Mouse (Mus musculus) neural tube, postnatal 0 days (tissue): ENCODE results near the gene Pi16. TPM values are rescaled to one million over a fixed set of nuclear protein-coding genes. Genes with fewer than 3 reads are reported as not detected.

ENCODE experiments used
- polyA plus RNA-seq: library from polyadenylated mRNA; unstranded; fragments of >200 nt; fragmentation: Nextera tagmentation; extraction: Ambion mirVana; gene quantifications from 2 replicates; pipeline ENCODE4 v1.2.1, GENCODE M21; 2015

Pi16 gene
- polyA plus RNA-seq, result 4.7 TPM in 2 replicates

GRCm38 (mm10) chr17:29317380-29317779 lies at the start of gene Pi16:
Gene Pi16 (plus strand): TSS chr17:29317680.

GRCm38 (mm10) chr17:29268682-29269348 lies 48.7 kb upstream of the Pi16 start, which contains the start of gene BC004004:
Gene BC004004 (plus strand): TSS chr17:29268788.

GRCm38 (mm10) chr17:29347645-29348256 lies 30.3 kb downstream of the Pi16 start, which contains the start of gene Mtch1:
Gene Mtch1 (minus strand): TSS chr17:29347934.

DNA sequence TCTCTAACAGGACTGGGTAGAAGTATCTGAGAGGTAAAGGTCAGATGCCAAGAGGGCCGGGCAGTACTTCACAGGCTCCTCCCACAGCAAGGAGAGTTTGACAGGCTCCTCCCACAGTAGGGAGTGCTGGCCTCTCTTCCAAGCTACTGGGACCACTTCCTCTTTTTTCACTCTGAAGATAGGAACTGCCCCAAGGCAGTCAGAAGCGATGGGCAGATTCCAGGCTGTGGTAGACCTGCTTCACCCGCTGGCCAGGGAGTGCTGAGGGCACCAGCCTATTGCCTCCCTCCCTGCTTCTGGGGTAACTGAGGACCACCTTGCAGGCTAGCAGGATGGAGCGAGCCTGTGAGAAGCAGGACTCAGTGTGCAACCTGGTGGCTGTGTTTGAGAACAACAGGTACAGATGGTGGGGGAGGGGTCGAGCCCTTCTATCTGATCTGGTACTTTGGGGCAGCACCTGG lies 43.3 kb downstream of the Pi16 start, which contains the start of gene Fgd2:
Gene Fgd2 (plus strand): TSS at position 154 of the 461 bp plus-strand sequence.

Other genes starting within 250 kb of the Pi16 start
- gene Cdkn1a, start 226.7 kb upstream of the Pi16 start, polyA plus RNA-seq, result 201 and 212 TPM in 2 replicates
- gene Rab44, start 203.5 kb upstream of the Pi16 start, polyA plus RNA-seq, result 0.15 TPM in 1 of 2 replicates, not detected in the other
- 102 and 109 TPM in 2 replicates for gene Cpne5, start 79.5 kb upstream of the Pi16 start, polyA plus RNA-seq
- 81.7 and 86.5 TPM in 2 replicates for gene Ppil1, start 53.5 kb upstream of the Pi16 start, polyA plus RNA-seq
- gene BC004004, start 48.9 kb upstream of the Pi16 start, polyA plus RNA-seq, result 126 and 127 TPM in 2 replicates
- 628 and 644 TPM in 2 replicates for gene Mtch1, start 30.3 kb downstream of the Pi16 start, polyA plus RNA-seq
- 6.8 and 7.8 TPM in 2 replicates for gene Fgd2, start 43.2 kb downstream of the Pi16 start, polyA plus RNA-seq
- gene Pim1, start 173.1 kb downstream of the Pi16 start, polyA plus RNA-seq, result 8.4 and 8.5 TPM in 2 replicates
- not detected in 2 replicates for gene Gm17657, start 232.0 kb downstream of the Pi16 start, polyA plus RNA-seq
- gene Tbc1d22b, start 232.1 kb downstream of the Pi16 start, polyA plus RNA-seq, result 21.8 and 24.0 TPM in 2 replicates
- gene Tmem217, start 234.7 kb downstream of the Pi16 start, polyA plus RNA-seq, result 0.74 and 1.2 TPM in 2 replicates